Comparison of ENCODE assay signal across 14 mouse cellular contexts in genomic region chr16:86971691-86972090, GRCm38 (mm10).
"Had no signal": no experiment of that assay in that cellular context is flagged by ENCODE, and none has a peak within 500 bp of the region (broad histone marks: within the 10 kb centered on the region; RNA-seq: fewer than 3 reads in every experiment).

No protein-coding gene starts in this region.

- H3K4me3 ChIP-seq: intestine, embryonic 15.5 days; limb, embryonic 10.5 days; liver, embryonic 15.5 days; midbrain, embryonic 10.5 days; myocyte; neural tube, embryonic 15.5 days had no signal

- DNase-seq: kidney, adult 18-20 months; kidney, postnatal 10 days; kidney, postnatal 4 days; lung, embryonic 14.5 days; lung, postnatal 10 days; lung, postnatal 4 days; midbrain, embryonic 14.5 days; thymus, postnatal 4 days had no signal

- H3K27ac ChIP-seq: intestine, embryonic 15.5 days; limb, embryonic 10.5 days; liver, embryonic 15.5 days; midbrain, embryonic 10.5 days; neural tube, embryonic 15.5 days had no signal
